Mouse (Mus musculus) cerebellum, postnatal 10 days (tissue): ENCODE measurements at regions not wholly inside any gene's neighbourhood (a gene's known extent, or its start where the extent isn't known, plus 50 kb on each side); places are given as distances from the start of the nearest gene placed in this dataset.
A peak's percentile ranks its signal among the peaks of the same experiment; 100 is the strongest.

Source experiments
- DNase-seq, 2 experiments: peaks; one replicate each; pipeline ENCODE4 v3.0.0; 2021; ENCODE audit warnings: mixed read lengths in 2 of 2

GRCm38 (mm10) chr6:94900862-94901261 is 200.9 kb upstream of the Lrig1 start:
- DNase-seq, result no peak

DNA sequence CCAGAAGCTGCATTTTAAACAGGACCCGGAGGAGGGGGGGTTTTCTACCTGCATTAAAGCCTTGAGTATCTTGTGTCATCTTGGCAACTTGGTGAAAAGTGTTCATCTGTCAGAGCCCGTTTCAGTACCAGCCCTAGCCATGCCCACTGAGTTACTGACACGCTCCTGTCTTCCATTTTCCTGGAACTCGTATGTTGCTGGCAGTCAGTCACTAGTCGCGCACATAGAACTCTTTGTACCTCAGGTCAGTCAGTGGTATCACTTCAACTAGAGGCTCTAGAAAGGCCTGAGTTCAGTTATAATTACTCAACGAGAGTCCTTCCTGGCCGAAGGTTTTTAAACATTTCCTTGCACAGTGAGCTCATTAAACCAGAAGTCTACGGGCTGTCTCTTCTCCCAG is 198.9 kb upstream of the Lrig1 start:
- DNase-seq, result no peak

DNA sequence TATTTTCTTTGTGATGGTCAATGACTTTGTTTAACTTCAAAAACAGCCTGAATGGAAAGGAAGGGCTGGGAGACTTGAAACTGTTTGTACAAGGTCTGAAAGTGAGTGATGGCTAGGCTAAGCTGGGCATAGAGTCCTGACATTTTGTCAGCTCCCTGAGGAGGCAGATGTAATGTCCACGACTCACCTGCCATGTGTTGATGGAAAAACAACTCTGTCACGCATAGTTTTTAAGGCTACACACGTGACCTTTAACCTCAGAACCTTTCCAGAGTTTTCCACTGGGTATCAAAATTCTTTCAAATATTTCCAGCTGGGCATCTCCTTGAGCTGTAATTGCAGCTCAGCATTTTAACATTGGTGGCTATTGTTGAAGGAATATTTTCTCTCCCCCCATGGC is 190.2 kb upstream of the Lrig1 start:
- DNase-seq, result no peak

- no peak for DNase-seq
These were observed 189.3 kb upstream of the Lrig1 start for GRCm38 (mm10) chr6:94889271-94889670.

GRCm38 (mm10) chr6:94881139-94881538 is 181.2 kb upstream of the Lrig1 start:
- DNase-seq, result no peak

DNA sequence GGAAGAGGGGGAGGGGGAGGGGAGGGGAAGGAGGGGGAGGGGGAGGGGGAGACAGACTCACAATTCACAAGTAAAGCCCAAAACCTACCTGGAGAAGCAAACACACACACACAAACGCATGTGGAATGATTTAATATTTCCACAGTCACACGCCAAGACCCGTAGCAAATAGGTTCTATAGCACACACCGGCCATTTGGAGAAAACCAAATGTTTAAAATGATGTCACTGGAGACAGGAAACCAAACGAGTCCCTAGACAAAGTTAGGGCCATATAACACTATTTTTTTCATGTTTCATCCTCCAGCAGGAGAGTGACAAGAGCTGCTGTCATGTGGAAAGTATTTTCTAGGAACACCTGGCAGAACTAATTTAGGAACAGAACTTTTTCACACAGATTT is 175.9 kb upstream of the Lrig1 start:
- DNase-seq, result no peak

DNA sequence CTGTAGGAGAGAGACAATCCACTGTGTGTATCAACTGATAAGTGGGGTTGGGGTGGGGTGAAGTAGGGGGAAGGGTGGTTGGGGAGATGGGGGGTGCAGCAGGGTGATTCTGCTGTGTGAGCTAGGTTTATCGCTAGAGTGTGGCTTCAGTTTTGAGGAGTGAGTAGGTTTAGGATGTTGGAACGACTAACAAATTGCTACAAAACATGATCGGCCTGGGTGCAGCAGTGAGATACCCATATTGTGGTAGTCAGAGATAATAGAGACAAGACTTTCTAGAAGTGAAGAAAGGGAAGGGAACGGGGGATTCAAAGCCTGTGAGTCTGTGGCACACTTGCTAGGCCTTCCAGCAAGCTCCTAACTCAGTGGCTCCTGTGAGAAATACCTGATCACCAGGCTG is 175.1 kb upstream of the Lrig1 start:
- no peak for DNase-seq

GRCm38 (mm10) chr6:94874415-94874814 is 174.5 kb upstream of the Lrig1 start:
- no peak for DNase-seq

GRCm38 (mm10) chr6:94867952-94868351 is 168.0 kb upstream of the Lrig1 start:
- DNase-seq, result peak in 1 of 2 experiments; percentile 9

DNA sequence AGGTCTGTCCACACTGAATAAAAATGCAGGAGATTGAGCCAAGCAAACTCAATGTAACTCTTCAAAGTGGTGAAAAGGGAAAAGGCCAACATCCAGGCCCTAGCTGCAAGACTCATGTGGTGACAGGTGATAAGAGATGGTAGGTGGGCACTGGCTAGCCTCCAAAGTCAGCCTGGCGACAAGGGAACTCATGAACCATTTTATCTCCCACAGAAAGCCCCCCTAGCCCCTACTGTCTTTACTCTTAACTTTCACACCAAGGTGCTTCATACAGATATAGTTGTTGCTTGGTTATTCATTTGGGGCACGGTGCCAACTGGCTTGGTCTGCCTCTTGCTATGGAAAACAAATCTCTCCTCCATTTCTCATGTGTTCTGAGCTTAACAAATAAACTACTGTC is 165.5 kb upstream of the Lrig1 start:
- peak; percentile 9 to 10 for DNase-seq

GRCm38 (mm10) chr6:94858121-94858621 is 158.2 kb upstream of the Lrig1 start:
- DNase-seq, result no peak

GRCm38 (mm10) chr6:94850121-94850520 is 150.2 kb upstream of the Lrig1 start:
- no peak for DNase-seq

- DNase-seq, result no peak
These were observed 149.6 kb upstream of the Lrig1 start for GRCm38 (mm10) chr6:94849533-94849932.

GRCm38 (mm10) chr6:94848437-94848836 is 148.5 kb upstream of the Lrig1 start:
- no peak for DNase-seq

- DNase-seq, result no peak
These were observed 145.9 kb upstream of the Lrig1 start for GRCm38 (mm10) chr6:94845821-94846220.

GRCm38 (mm10) chr6:94842856-94843255 is 142.9 kb upstream of the Lrig1 start:
- DNase-seq, result no peak

DNA sequence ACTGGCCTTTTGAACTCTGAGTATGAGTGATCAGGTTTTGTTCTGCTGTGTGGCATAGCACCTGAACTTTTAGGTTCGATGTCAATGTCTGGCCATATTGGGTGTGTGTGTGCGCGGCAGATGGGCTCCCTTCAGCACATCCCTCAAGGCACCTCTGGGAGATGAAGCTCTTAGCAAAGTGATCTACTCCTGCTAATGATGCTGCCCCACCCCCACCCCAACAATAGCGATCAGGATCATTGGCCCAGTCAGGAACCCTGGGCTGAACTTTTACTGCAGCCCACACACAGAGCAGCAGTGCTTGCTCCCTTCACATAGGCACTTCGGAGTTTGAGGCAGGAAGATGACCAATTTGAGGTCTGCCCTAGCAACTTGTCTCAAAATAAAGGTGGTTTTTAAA is 141.9 kb upstream of the Lrig1 start:
- DNase-seq, result no peak

GRCm38 (mm10) chr6:94835742-94836141 is 135.8 kb upstream of the Lrig1 start:
- DNase-seq, result no peak

- DNase-seq, result no peak
These were observed 134.6 kb upstream of the Lrig1 start for GRCm38 (mm10) chr6:94834551-94834950.

DNA sequence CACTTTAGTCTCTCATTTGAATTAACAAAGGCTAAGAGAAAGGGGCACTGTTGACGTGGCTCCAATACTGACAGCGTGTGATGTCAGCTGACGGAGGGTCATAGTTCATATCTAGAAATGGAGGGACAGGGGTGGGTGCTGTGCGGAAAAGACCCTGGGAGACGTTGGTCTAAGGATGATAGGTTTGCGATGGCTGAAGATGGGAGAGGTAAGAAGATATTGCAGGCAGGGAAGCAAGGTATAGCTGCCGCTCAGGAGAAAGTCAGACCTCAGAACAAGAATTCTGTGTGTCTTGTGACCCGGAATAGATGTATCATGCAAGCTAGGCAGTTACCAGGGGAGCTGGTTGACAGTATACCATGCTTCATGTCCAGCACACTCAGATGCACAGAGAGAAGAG is 130.8 kb upstream of the Lrig1 start:
- no peak for DNase-seq

- no peak for DNase-seq
These were observed 129.3 kb upstream of the Lrig1 start for GRCm38 (mm10) chr6:94829246-94829645.

GRCm38 (mm10) chr6:94826656-94827055 is 126.7 kb upstream of the Lrig1 start:
- DNase-seq, result no peak

GRCm38 (mm10) chr6:94818220-94818619 is 118.3 kb upstream of the Lrig1 start:
- DNase-seq, result no peak

- no peak for DNase-seq
These were observed 116.2 kb upstream of the Lrig1 start for GRCm38 (mm10) chr6:94816161-94816560.

- no peak for DNase-seq
These were observed 114.8 kb upstream of the Lrig1 start for GRCm38 (mm10) chr6:94814711-94815110.
